Mouse (Mus musculus) liver, embryonic 12.5 days (tissue): ENCODE measurements around the gene Mars. TPM values are rescaled to one million over a fixed set of nuclear protein-coding genes. Genes with fewer than 3 reads are reported as not detected.

ENCODE experiments used
- ATAC-seq: fragments of 200-750 bp; cut with Nextera tagmentation; 2 replicates; pipeline ENCODE4 v1.8.0; 2017; ENCODE audit warnings: moderate number of reproducible peaks, mild to moderate bottlenecking, moderate library complexity
- H3K27ac ChIP-seq: fragments of 300-500 bp; sonication (generic); 2 replicates; pipeline ENCODE4 v1.5.1; 2016; ENCODE audit warnings: mild to moderate bottlenecking
- H3K27me3 ChIP-seq: fragments of 300-500 bp; sonication (generic); replicated peaks from 2 replicates; pipeline ENCODE4 v1.6.1; 2016; ENCODE audit warnings: mild to moderate bottlenecking, moderate library complexity
- H3K36me3 ChIP-seq: fragments of 300-500 bp; sonication (generic); 2 replicates; pipeline ENCODE4 v1.6.1; 2016; ENCODE audit warnings: mild to moderate bottlenecking, moderate library complexity
- H3K4me1 ChIP-seq: fragments of 300-500 bp; sonication (generic); 2 replicates; pipeline ENCODE4 v1.6.1; 2016
- H3K4me2 ChIP-seq: fragments of 300-500 bp; sonication (generic); 2 replicates; pipeline ENCODE4 v1.6.1; 2016; ENCODE audit warnings: mild to moderate bottlenecking, moderate library complexity
- H3K4me3 ChIP-seq: fragments of 300-500 bp; sonication (generic); 2 replicates; pipeline ENCODE4 v1.5.1; 2016; ENCODE audit warnings: mild to moderate bottlenecking, moderate library complexity
- H3K9ac ChIP-seq: fragments of 300-500 bp; sonication (generic); 2 replicates; pipeline ENCODE4 v1.6.1; 2016; ENCODE audit warnings: mild to moderate bottlenecking, moderate library complexity
- H3K9me3 ChIP-seq: fragments of 300-500 bp; sonication (generic); replicated peaks from 2 replicates; pipeline ENCODE4 v1.6.1; 2016; ENCODE audit warnings: mild to moderate bottlenecking, moderate library complexity
- WGBS: fragments of 180-500 bp; shearing (Covaris S2); methylation state at CpG from one replicate; pipeline ENCODE4 v1.1.7; 2016; ENCODE audit not compliant: insufficient replicate concordance; 5-methylcytosine and 5-hydroxymethylcytosine counted together
- polyA plus RNA-seq: library from polyadenylated mRNA; unstranded; fragments of >200 nt; fragmentation: Nextera tagmentation; extraction: Ambion mirVana; gene quantifications from 2 replicates; pipeline ENCODE4 v1.2.1, GENCODE M21; 2016

The Mars gene
- polyA plus RNA-seq, 1 experiment from 2014 or later: 193 TPM

DNA sequence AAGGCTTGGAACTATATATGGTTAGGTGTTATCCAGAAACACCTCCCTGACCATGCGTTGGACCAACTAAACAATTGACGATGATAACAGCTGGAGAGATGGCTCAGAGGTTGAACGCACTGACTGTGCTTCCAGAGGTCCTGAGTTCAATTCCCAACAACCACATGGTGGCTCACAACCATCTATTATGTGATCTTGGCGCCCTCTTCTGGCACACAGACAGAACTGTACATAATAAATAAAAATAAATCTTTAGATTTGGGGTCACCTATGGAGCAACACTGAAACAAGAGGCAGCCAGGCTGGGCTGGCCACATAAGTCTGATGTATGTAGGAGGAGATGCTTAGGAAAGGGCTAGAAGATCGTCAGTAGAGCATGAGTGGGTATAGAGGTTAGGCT is 21.6 kb upstream of the Mars start:
- Histone ChIP-seq H3K4me2 (no peak overlapping the region), H3K27me3 (peaks cover 40% of the 10 kb centered on the region), H3K27ac (no peak overlapping the region), H3K9me3 (no peaks in the 10 kb centered on the region), H3K4me1 (peaks cover 27% of the 10 kb centered on the region), H3K4me3 (no peak overlapping the region), H3K36me3 (peaks cover 14% of the 10 kb centered on the region), H3K9ac (no peak overlapping the region)
- 27% methylated on average over 5 of the region's 5 CpGs for WGBS
- ATAC-seq: peak; percentile 13; the same call in 1 of the 2 replicates

DNA sequence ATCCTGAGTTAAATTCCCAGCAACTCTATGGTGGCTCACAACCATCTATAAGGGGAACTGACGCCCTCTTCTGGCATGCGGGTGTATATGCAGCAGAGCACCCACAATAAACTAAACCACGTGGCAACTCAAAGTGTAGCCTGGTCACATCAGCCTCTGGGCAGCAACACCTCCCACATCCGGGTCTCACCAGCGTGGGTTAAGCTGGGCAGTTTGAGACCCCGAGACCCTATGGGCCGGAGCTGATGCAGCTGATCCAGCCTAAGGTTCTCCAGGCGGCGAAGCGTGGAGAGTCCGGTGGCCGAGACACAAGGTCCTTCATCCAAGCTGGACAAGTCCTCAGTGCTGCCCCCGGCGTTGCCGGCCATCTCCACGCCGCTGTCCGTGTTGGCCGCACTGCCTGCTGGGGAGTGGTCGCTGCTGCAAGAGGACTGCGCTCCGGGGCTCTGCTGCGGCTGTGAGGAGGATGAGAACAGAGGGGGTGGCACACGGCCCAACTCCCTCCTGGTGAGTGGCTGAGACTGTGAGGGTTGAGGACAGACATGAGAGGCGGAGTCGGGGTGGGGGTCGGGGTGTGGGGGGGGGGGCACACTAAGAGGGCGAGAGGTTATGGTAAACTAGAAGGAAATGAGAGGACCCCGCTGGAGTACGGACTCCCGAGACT is 20.8 kb upstream of the Mars start:
- Histone ChIP-seq H3K27me3 (peaks cover 40% of the 10 kb centered on the region), H3K27ac (no peak overlapping the region), H3K9me3 (no peaks in the 10 kb centered on the region), H3K9ac (peak overlapping the region; percentile 47; the same call in 1 of the 2 replicates), H3K4me1 (peaks cover 32% of the 10 kb centered on the region), H3K36me3 (peaks cover 18% of the 10 kb centered on the region), H3K4me2 (peak overlapping the region; percentile 65), H3K4me3 (peak overlapping the region; percentile 31)
- 21% methylated on average over 30 of the region's 31 CpGs for WGBS
- ATAC-seq: no peak

DNA sequence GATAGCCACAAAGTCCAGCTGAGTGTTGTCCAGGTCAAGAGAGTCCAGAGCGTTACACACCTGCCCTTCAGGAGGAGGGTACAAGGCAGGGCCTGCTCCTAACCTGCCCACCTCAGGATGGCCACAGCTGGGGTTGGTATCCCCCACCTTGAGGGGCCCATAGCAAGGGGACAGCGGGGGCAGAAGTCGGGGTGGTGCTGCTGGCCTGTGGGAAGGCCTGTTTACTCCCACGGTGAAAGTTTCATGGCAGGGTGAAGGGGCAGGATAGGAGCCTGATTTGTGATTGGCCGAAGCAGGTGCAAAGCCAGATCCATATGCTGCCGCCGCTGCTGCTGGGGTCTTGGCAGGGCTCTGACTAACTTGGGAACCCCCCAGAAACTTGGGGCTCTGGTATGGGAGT is 18.6 kb upstream of the Mars start:
- H3K4me1 ChIP-seq: peaks cover 53% of the 10 kb centered on the region
- no peak for ATAC-seq
- no peak overlapping the region for H3K9ac ChIP-seq
- peaks cover 45% of the 10 kb centered on the region for H3K27me3 ChIP-seq
- no peak overlapping the region for H3K4me3 ChIP-seq
- no peaks in the 10 kb centered on the region for H3K9me3 ChIP-seq
- no peak overlapping the region for H3K4me2 ChIP-seq
- 73% methylated on average over 7 of the region's 7 CpGs for WGBS
- H3K36me3 ChIP-seq: peaks cover 20% of the 10 kb centered on the region
- no peak overlapping the region for H3K27ac ChIP-seq

DNA sequence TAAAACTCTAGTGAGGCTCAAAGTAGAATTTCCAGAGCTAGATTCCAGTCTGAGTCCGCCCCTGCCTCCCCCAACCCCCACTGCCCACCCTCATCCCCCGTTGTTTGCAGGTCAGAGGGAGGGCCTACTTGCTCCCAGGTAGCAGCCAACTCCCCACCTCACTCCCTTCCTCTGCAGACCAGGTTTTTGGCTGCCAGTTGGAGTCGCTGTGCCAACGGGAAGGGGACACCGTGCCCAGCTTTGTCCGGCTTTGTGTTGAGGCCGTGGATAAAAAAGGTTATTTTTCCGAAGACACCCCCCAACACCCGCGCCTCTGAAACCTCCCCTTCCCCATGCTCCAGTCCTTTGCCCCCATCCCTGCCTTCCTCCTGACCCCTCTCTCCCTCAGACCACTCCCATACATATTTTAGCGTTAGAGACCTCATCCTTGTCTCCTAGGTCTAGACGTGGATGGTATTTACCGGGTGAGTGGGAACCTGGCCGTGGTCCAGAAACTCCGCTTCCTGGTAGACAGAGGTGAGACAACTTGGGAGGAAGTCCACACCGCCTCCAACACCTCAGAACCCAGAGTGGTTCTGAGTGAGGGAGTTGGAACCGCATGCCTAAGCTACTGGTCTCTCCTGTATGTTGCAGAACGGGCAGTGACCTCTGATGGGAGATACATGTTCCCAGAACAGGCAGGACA is 16.0 kb upstream of the Mars start:
- H3K27me3 ChIP-seq: peaks cover 52% of the 10 kb centered on the region
- H3K4me3 ChIP-seq: no peak overlapping the region; the same call in 1 of the 2 replicates
- no peak overlapping the region for H3K27ac ChIP-seq
- peak overlapping the region; percentile 90 for H3K4me2 ChIP-seq
- H3K36me3 ChIP-seq: peaks cover 20% of the 10 kb centered on the region
- WGBS: 71% methylated on average over 18 of the region's 18 CpGs
- H3K9ac ChIP-seq: no peak overlapping the region
- H3K4me1 ChIP-seq: peaks cover 76% of the 10 kb centered on the region
- no peak for ATAC-seq
- no peaks in the 10 kb centered on the region for H3K9me3 ChIP-seq

DNA sequence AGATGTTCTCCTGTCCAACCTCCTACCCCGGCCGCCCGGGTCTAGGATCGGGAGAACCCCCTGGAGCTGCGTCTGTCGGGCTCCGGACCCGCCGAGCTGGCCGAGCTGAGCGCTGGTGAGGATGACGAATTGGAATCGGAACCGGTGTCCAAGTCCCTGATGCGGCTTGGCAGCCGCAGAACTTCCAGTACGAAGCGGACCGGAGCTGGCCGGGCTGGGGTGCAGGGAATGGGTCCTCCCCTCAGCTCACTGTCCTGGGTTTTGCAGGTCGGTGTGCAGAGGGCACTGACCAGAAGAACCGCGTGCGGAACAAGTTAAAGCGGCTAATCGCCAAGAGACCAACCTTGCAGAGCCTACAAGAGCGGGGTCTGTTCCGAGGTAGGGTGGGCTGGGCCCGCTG is 15.2 kb upstream of the Mars start:
- Histone ChIP-seq H3K4me3 (peak overlapping the region; percentile 63), H3K9ac (peak overlapping the region; percentile 75), H3K9me3 (no peaks in the 10 kb centered on the region), H3K36me3 (peaks cover 20% of the 10 kb centered on the region), H3K4me2 (peak overlapping the region; percentile 90), H3K4me1 (peaks cover 72% of the 10 kb centered on the region), H3K27me3 (peaks cover 51% of the 10 kb centered on the region), H3K27ac (no peak overlapping the region)
- no peak; the same call in 1 of the 2 replicates for ATAC-seq
- 13% methylated on average over 29 of the region's 29 CpGs for WGBS

DNA sequence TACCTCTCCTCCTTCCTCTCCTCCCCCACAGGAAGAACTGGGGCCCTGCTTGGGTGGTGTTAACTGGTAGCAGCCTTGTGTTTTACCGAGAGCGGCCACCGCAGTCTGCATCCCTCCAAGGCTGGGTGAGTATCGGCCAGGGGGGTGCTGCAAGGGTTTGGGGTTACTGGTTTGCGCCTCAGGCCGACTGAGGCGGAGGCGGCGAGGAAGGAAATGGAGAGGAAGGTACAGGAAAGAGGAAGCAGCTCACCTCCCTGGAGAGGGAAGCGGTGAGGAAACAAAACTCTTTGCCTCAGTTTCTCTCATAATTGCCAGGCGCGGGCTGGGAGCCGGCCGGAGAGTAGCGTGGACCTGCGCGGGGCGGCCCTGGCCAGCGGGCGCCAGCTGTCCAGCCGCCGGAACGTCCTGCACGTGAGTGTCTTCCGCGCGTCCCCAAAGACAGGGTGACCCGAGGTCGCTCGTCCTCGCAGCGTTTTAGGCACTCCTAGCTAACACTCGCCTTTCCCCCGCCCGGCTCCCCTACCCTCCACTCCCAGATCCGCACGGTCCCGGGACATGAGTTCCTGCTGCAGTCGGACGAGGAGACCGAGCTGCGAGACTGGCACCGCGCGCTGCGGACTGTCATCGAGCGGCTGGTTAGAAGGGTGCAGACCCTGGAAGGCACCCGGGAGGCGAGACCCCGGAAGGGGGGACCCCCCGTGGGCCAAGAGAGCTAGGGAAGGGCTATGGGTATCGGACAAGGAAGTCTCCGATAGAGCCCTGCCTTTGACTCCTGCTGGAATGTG is 14.6 kb upstream of the Mars start:
- H3K4me3 ChIP-seq: peak overlapping the region; percentile 63
- no peaks in the 10 kb centered on the region for H3K9me3 ChIP-seq
- under 1% methylated on average over 54 of the region's 54 CpGs for WGBS
- H3K4me2 ChIP-seq: peak overlapping the region; percentile 90
- H3K27me3 ChIP-seq: peaks cover 46% of the 10 kb centered on the region
- H3K27ac ChIP-seq: peak overlapping the region; percentile 48; the same call in 1 of the 2 replicates
- peak overlapping the region; percentile 75 for H3K9ac ChIP-seq
- peak; percentile 48 for ATAC-seq
- H3K4me1 ChIP-seq: peaks cover 68% of the 10 kb centered on the region
- H3K36me3 ChIP-seq: peaks cover 20% of the 10 kb centered on the region

DNA sequence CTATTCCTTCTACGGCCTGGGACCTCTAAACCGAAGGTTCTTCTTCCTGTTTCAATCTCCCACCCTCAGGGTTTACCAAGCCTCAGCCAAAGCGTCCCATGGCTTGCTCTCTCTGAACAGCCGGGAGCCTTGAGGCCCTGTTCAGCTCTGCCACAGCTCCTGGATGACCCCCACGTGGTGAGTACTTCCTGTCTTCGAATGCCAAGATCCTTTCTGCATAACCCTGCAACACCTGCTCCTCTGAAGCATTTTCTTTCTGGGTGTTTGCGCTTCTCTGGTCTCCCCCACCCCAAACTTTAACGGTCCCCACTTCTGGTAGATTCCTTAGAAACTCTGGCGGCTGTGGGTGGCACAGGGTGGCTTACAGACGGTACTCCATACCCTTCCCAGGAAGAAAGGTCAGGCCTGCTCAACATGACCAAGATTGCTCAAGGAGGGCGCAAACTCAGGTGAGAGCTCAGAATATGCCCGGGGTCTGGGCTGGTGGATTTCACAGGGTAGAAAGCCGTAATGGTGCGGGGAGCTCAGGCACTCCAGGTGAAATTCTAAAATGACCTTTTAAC is 13.9 kb upstream of the Mars start:
- H3K4me2 ChIP-seq: peak overlapping the region; percentile 90
- no peaks in the 10 kb centered on the region for H3K9me3 ChIP-seq

DNA sequence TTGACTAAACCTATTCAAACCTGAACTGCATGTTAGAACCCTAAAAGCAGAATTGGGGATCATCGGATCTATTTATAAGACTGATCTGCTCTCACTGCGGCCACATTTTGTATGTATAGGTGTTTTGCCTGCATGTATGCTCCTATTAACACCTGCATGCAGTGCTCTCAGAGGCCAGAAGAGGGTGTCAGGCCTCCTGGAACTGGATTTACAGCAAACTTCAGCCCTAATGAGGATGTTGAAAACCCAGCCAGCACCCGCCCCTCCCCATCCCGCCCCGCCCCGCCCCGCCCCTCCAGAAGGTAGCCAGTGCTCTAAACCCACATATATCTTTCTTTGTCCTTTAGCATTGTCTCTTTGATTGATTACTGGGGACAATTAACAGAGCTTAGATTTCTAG is 12.9 kb upstream of the Mars start:
- H3K27me3 ChIP-seq: peaks cover 46% of the 10 kb centered on the region
- H3K4me1 ChIP-seq: peaks cover 55% of the 10 kb centered on the region
- peak overlapping the region; percentile 90 for H3K4me2 ChIP-seq
- H3K27ac ChIP-seq: no peak overlapping the region
- peaks cover 18% of the 10 kb centered on the region for H3K36me3 ChIP-seq
- no peaks in the 10 kb centered on the region for H3K9me3 ChIP-seq
- WGBS: 6% methylated on average over 7 of the region's 7 CpGs
- peak; percentile 59 for ATAC-seq
- H3K9ac ChIP-seq: no peak overlapping the region
- H3K4me3 ChIP-seq: peak overlapping the region; percentile 36; the same call in 1 of the 2 replicates

More for the DNA sequence above, 13.9 kb upstream of the Mars start:
- Histone ChIP-seq H3K36me3 (peaks cover 20% of the 10 kb centered on the region), H3K27me3 (peaks cover 46% of the 10 kb centered on the region), H3K27ac (peak overlapping the region; percentile 48; the same call in 1 of the 2 replicates), H3K4me3 (peak overlapping the region; percentile 63), H3K4me1 (peaks cover 61% of the 10 kb centered on the region), H3K9ac (peak overlapping the region; percentile 75)
- 0 out of 2 replicates have a peak, but pooled peaks have one; percentile 10 for ATAC-seq
- 16% methylated on average over 14 of the region's 14 CpGs for WGBS

DNA sequence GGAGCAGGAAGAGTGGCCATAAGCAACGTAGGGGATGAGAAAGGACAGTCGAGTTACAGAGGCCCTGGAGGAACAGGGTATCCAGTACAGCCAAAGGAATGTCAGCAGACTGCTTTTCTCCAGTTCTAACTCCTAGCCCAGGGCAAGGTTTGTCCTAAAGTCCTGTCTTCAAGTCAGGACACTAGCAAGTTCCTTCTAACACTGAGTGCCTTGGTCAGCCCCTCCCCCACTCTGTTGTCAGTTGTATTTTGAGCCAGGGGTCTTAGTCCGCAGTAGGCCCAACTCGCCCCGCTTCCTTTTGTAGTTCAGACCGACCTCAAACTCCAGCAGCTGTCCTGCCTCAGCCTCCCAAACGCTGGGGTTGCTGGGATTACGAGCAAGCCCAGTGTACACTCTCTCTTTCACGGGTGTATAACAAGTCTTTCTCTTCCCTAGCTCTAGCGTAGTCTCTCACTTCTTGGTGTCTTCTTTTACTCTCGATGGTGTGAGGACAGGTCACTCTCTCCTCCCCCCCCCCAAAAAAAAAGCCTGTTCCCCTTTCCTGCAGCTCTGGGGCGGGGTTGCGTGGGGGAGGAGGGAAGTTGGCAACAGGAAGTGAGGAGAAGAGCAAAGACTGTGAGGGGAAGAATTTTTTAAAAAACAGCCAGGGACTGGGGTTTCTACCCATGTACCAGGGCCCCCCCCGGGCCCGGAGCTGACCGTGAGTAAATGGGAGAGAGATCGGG is 11.7 kb upstream of the Mars start:
- Histone ChIP-seq H3K36me3 (0 out of 2 replicates have a peak, but pooled peaks cover 7% of the 10 kb centered on the region), H3K27ac (peak overlapping the region; percentile 47; the same call in 1 of the 2 replicates), H3K27me3 (peaks cover 45% of the 10 kb centered on the region), H3K4me1 (peaks cover 55% of the 10 kb centered on the region), H3K9ac (peak overlapping the region; percentile 17; the same call in 1 of the 2 replicates), H3K4me2 (peak overlapping the region; percentile 90), H3K9me3 (no peaks in the 10 kb centered on the region), H3K4me3 (peak overlapping the region; percentile 36)
- ATAC-seq: no peak
- WGBS: 27% methylated on average over 17 of the region's 17 CpGs

DNA sequence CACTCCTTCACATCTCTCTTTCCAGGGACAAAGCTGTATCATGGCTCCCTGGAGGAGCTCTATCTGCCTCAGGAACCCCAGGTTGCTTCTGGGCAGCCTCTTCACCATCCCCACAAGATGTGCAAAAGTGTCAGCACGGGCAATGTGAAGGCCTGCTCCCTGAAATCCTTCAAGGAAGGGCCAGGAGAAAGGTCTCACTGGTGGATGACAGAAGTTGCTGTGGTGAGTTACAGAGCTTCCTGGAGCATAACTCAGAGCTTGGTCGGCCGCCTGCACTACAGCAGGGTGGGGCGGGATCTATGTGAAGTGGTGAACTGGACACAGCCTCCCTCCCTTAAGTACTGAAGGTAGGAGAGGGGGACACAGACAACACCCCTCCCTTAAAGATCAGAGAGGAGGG is 11.1 kb upstream of the Mars start:
- Histone ChIP-seq H3K4me2 (peak overlapping the region; percentile 90), H3K27ac (no peak overlapping the region), H3K27me3 (peaks cover 39% of the 10 kb centered on the region)

DNA sequence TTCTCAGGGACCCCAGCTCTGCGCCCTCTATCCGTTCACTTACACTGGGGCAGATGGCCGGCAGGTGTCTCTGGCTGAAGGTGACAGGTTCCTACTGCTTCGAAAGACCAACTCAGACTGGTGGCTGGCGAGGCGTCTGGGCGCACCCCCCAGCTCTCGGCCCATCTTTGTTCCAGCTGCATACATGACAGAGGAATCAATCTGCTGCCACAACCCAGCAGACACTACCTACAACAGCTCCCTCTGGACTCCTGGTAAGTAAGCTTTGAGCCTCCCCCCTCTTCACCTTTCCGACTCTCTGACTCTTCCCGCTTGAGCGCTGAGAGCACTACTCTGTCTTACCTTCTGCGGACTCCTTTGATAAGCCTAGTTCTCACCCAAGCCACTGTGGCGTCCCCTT is 10.6 kb upstream of the Mars start:
- Histone ChIP-seq H3K9me3 (no peaks in the 10 kb centered on the region), H3K4me2 (no peak overlapping the region), H3K4me1 (peaks cover 59% of the 10 kb centered on the region), H3K36me3 (0 out of 2 replicates have a peak, but pooled peaks cover under 1% of the 10 kb centered on the region), H3K27ac (no peak overlapping the region), H3K27me3 (peaks cover 34% of the 10 kb centered on the region), H3K9ac (no peak overlapping the region), H3K4me3 (no peak overlapping the region)
- ATAC-seq: no peak
- 68% methylated on average over 13 of the region's 13 CpGs for WGBS

More for the DNA sequence above, 11.1 kb upstream of the Mars start:
- H3K9ac ChIP-seq: no peak overlapping the region
- ATAC-seq: no peak
- 45% methylated on average over 4 of the region's 4 CpGs for WGBS
- no peak overlapping the region for H3K4me3 ChIP-seq
- H3K4me1 ChIP-seq: peaks cover 59% of the 10 kb centered on the region
- H3K9me3 ChIP-seq: no peaks in the 10 kb centered on the region
- 0 out of 2 replicates have a peak, but pooled peaks cover 5% of the 10 kb centered on the region for H3K36me3 ChIP-seq
